Mouse (Mus musculus) G1E (cell line): ENCODE measurements at regions not wholly inside any gene's neighbourhood (a gene's known extent, or its start where the extent isn't known, plus 50 kb on each side); places are given as distances from the start of the nearest gene placed in this dataset.

Source experiments
- ATAC-seq: 2 replicates; pipeline ENCODE4 v1.8.0; 2016; ENCODE audit warnings: mild to moderate bottlenecking; ENCODE audit not compliant: insufficient number of reproducible peaks, poor library complexity, low FRiP score, severe bottlenecking; ENCODE audit errors: extremely low read depth
- DNase-seq: peaks from one replicate; pipeline ENCODE4 v3.0.0; 2012; ENCODE audit warnings: low spot score
- H3K27me3 ChIP-seq: 2 replicates; pipeline ENCODE4 v1.6.1; 2012; ENCODE audit warnings: mild to moderate bottlenecking, low read length, inconsistent platforms; ENCODE audit not compliant: insufficient read depth
- H3K36me3 ChIP-seq: replicated peaks from 2 replicates; pipeline ENCODE3; 2012; ENCODE audit warnings: mild to moderate bottlenecking, inconsistent platforms
- H3K4me1 ChIP-seq: 2 replicates; pipeline ENCODE4 v1.6.1; 2012; ENCODE audit warnings: low read depth, low read length, inconsistent platforms, mixed read lengths; ENCODE audit not compliant: insufficient read depth
- H3K4me3 ChIP-seq: 2 replicates; pipeline ENCODE4 v1.5.1; 2012; ENCODE audit warnings: low read depth, mild to moderate bottlenecking, inconsistent platforms, low read length, moderate library complexity, mixed read lengths
- H3K9me3 ChIP-seq: replicated peaks from 2 replicates; pipeline ENCODE4 v1.6.1; 2012; ENCODE audit warnings: inconsistent platforms
- CTCF ChIP-seq: IDR thresholded peaks from 2 replicates; pipeline ENCODE4 v1.5.1; 2012; ENCODE audit warnings: low read depth, low read length, inconsistent platforms, mixed read lengths
- GATA1 ChIP-seq: IDR thresholded peaks from 2 replicates; pipeline ENCODE4 v1.6.1; 2012; ENCODE audit warnings: borderline replicate concordance, low read length, inconsistent platforms, mixed read lengths
- GATA2 ChIP-seq: IDR thresholded peaks from 2 replicates; pipeline ENCODE4 v1.6.1; 2012; ENCODE audit warnings: low read depth, low read length, inconsistent platforms, borderline replicate concordance
- POLR2AphosphoS5 ChIP-seq: IDR thresholded peaks from 2 replicates; pipeline ENCODE4 v1.6.1; 2012; ENCODE audit warnings: low read depth, low read length, inconsistent platforms; ENCODE audit not compliant: insufficient replicate concordance
- TAL1 ChIP-seq: conservative IDR thresholded peaks from 2 replicates; pipeline ENCODE4 v1.6.1; 2012; ENCODE audit warnings: low read depth, low read length, inconsistent platforms, mixed read lengths

DNA sequence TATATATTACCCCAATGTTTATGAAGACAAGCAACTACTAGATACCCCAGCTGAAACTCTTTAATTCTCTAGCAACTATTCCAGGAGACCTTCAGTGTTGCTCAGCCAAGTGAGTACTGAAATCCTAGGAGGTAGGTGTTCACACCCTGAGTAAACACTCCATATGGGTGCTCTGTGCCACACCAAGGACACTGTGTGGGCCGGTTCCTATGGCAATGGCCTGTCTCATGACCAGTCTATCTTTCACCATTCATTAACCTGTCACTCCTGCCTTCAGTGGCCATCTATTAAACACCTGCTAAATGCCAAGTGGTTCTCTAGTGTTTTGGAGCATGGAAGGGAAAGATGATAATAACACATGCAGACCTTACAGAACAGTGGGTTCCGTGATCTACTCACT is 180.9 kb upstream of the Tbl1xr1 start:
- no peaks in the 10 kb centered on the region for H3K36me3 ChIP-seq
- no peaks in the 10 kb centered on the region for H3K9me3 ChIP-seq
- TF ChIP-seq GATA1 (no peak), CTCF (no peak), TAL1 (no peak), POLR2AphosphoS5 (no peak), GATA2 (no peak)
- ATAC-seq (no peak), DNase-seq (no peak)
- no peak overlapping the region for H3K4me3 ChIP-seq
- H3K27me3 ChIP-seq, result peaks cover 9% of the 10 kb centered on the region
- H3K4me1 ChIP-seq, result no peaks in the 10 kb centered on the region

DNA sequence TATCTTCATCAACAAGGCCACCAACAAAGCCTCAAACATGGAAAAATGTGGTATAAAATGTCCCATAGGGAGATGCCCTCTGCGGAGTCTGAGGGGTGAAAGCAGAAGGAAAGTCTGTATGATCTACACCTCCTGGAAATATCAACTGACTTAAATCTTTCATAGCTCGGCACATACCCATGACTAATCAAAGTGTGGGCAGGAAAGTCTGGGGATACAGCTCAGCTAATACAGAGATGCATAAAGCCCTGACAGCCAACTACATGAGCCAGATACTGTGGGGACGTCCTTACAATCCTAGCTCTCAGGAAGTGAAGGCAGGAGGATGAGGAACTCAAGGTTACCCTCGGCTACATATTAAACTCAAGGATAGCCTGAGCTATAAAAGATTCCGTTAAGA is 178.2 kb upstream of the Tbl1xr1 start:
- Histone ChIP-seq H3K9me3 (no peaks in the 10 kb centered on the region), H3K4me1 (no peaks in the 10 kb centered on the region), H3K27me3 (peaks cover 11% of the 10 kb centered on the region), H3K36me3 (no peaks in the 10 kb centered on the region), H3K4me3 (no peak overlapping the region)
- no peak for DNase-seq
- no peak for TF ChIP-seq GATA1
- no peak for TF ChIP-seq CTCF
- TF ChIP-seq GATA2, result no peak
- no peak for TF ChIP-seq TAL1
- TF ChIP-seq POLR2AphosphoS5, result no peak
- no peak for ATAC-seq

DNA sequence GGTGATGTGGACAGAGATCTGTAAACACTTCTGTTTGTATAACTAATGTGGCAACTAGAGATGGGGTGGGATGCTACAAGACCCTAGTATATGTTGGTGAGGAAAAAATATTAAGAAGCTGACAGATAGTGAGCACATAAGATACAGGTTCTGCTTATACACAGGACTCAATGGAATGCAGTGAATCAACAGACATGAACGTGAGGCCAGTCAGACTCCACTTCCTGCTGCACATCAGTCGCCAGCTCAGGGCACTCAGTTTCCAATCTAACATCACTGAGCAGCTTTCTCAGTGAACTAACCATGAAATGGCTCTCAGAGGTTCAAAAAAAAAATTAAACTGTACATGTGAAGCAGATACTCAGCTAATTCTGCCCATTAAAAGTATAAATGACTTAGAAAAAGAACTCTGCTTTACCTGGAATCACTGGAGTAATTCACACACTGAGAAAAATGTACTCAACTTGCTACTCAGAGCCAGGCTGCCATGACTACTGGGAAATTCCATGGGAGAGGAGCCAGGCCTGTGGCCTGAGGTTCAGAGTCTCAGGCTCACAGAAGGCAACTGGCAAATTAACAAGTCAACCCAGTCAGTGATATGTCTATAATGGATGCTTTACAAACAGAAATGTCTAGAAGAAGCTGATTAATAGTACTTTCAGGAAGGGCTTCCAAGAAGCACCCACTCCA is 170.9 kb upstream of the Tbl1xr1 start:
- H3K27me3 ChIP-seq, result peaks cover 15% of the 10 kb centered on the region
- H3K9me3 ChIP-seq, result no peaks in the 10 kb centered on the region
- H3K4me1 ChIP-seq, result no peaks in the 10 kb centered on the region
- H3K36me3 ChIP-seq, result no peaks in the 10 kb centered on the region
- ATAC-seq (no peak), DNase-seq (no peak)
- H3K4me3 ChIP-seq, result no peak overlapping the region
- TF ChIP-seq GATA2, result no peak
- TF ChIP-seq POLR2AphosphoS5, result no peak
- no peak for TF ChIP-seq TAL1

DNA sequence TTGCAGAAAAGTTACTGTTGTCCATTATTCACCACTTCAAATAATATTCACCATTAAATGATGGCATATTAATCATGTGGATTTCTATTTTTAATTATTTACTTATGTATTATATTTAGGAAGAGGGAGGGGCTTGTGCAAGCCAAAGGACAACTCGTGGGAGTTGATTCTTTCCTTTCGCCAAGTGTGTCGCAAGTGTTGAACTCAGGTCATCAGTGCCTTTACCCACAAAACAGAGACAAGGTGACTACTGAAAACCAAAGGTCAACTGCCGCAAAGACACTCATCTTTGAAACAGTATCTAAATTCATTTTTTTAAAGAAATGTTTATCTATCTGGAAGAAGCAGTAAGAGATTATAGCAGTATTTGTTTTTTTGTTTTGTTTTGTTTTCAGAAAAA is 167.6 kb upstream of the Tbl1xr1 start:
- Histone ChIP-seq H3K27me3 (peaks cover 20% of the 10 kb centered on the region), H3K4me1 (no peaks in the 10 kb centered on the region), H3K4me3 (no peak overlapping the region), H3K9me3 (no peaks in the 10 kb centered on the region), H3K36me3 (no peaks in the 10 kb centered on the region)
- no peak for DNase-seq
- no peak for TF ChIP-seq GATA1
- TF ChIP-seq TAL1, result no peak
- TF ChIP-seq CTCF, result no peak
- no peak for TF ChIP-seq GATA2
- TF ChIP-seq POLR2AphosphoS5, result no peak
- no peak for ATAC-seq

DNA sequence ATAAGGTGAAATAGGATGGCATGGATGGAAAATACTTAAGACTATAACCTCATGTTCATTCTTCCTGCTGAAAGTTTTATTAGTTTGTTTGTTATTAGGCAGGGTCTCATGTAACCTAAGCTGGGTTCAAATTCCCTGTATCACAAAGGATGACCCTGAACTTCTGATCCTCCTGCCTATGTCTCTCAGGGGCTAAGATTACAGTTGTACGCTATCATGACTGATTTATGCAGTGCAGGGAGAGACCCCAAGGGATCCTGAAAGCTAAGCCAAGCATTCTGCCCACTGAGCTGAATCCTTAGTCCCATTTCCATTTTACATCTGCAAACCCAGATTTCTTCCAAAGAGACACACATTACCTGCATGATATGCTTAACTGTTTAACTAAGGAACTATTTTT is 166.4 kb upstream of the Tbl1xr1 start:
- H3K4me3 ChIP-seq, result no peak overlapping the region
- peaks cover 23% of the 10 kb centered on the region for H3K27me3 ChIP-seq
- H3K36me3 ChIP-seq, result no peaks in the 10 kb centered on the region
- no peak for TF ChIP-seq CTCF
- TF ChIP-seq GATA2, result no peak
- no peak for TF ChIP-seq TAL1
- no peak for TF ChIP-seq POLR2AphosphoS5
- no peak for TF ChIP-seq GATA1
- no peaks in the 10 kb centered on the region for H3K9me3 ChIP-seq
- no peaks in the 10 kb centered on the region for H3K4me1 ChIP-seq
- ATAC-seq (no peak), DNase-seq (no peak)

DNA sequence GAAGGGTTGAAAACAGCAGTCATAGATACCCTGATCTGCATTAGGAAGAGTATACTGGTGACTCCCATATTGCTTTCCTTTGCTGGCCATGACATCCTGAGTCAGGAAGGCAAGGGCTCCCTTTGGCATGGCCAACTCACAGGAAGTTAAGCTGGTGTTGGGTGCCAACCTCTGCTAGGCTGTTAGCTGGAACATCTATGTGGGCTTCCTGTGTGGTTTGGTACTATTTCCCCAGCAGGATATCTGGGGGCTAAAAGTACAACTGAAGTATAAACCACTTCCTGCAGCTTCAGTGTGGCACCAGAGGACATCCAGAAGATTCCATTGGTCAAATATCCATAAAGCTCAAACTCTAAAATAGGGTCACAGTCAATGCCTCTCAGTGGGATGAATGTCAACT is 165.4 kb upstream of the Tbl1xr1 start:
- peaks cover 20% of the 10 kb centered on the region for H3K27me3 ChIP-seq
- no peaks in the 10 kb centered on the region for H3K36me3 ChIP-seq
- ATAC-seq (no peak), DNase-seq (no peak)
- no peaks in the 10 kb centered on the region for H3K4me1 ChIP-seq
- no peak overlapping the region for H3K4me3 ChIP-seq
- no peaks in the 10 kb centered on the region for H3K9me3 ChIP-seq
- TF ChIP-seq CTCF (no peak), TAL1 (no peak), GATA1 (no peak), POLR2AphosphoS5 (no peak), GATA2 (no peak)
